Mouse (Mus musculus) thymus, adult 2 months (tissue): ENCODE results near the gene Pjvk.

Experiments used
- CTCF ChIP-seq: fragments of 200-500 bp; IDR thresholded peaks from 2 replicates; pipeline ENCODE4 v1.5.1; 2012; ENCODE audit warnings: mild to moderate bottlenecking, control low read depth, low read length, moderate library complexity, borderline replicate concordance; ENCODE audit not compliant: control insufficient read depth, poor library complexity, insufficient read depth; ENCODE audit errors: extremely low read depth
- POLR2A ChIP-seq: fragments of 200-500 bp; IDR thresholded peaks from 2 replicates; pipeline ENCODE4 v1.6.1; 2012; ENCODE audit warnings: mild to moderate bottlenecking, low read length, control low read depth, moderate library complexity; ENCODE audit not compliant: control insufficient read depth, poor library complexity, insufficient read depth; ENCODE audit errors: extremely low read depth

- TF ChIP-seq CTCF (no peak), POLR2A (no peak)
Measured at GRCm38 (mm10) chr2:76675949-76676348, 27.7 kb downstream of the Pjvk start.
